Mouse (Mus musculus) hindbrain, embryonic 14.5 days (tissue): Measurements from ENCODE around the gene Snd1. TPM values are rescaled to one million over a fixed set of nuclear protein-coding genes. Genes with fewer than 3 reads are reported as not detected.

ENCODE experiments used
- ATAC-seq: fragments of 200-750 bp; cut with Nextera tagmentation; 2 replicates; pipeline ENCODE4 v1.8.0; 2017; ENCODE audit warnings: moderate number of reproducible peaks, mild to moderate bottlenecking, moderate TSS enrichment, moderate library complexity; ENCODE audit not compliant: low FRiP score
- DNase-seq: peaks from one replicate; pipeline ENCODE4 v3.0.0-alpha.2; 2015; ENCODE audit warnings: low spot score
- H3K27ac ChIP-seq: fragments of 300-500 bp; sonication (generic); 2 replicates; pipeline ENCODE4 v1.5.1; 2014; ENCODE audit warnings: mild to moderate bottlenecking, moderate library complexity
- H3K27me3 ChIP-seq: fragments of 300-500 bp; sonication (generic); 2 replicates; pipeline ENCODE4 v1.6.1; 2014; ENCODE audit warnings: mild to moderate bottlenecking, low read length, mixed read lengths; ENCODE audit not compliant: control insufficient read depth, insufficient read depth
- H3K36me3 ChIP-seq: fragments of 300-500 bp; sonication (generic); replicated peaks from 2 replicates; pipeline ENCODE4 v1.6.1; 2014; ENCODE audit not compliant: control insufficient read depth, insufficient read depth
- H3K4me1 ChIP-seq: fragments of 300-500 bp; sonication (generic); replicated peaks from 2 replicates; pipeline ENCODE4 v1.6.1; 2014; ENCODE audit warnings: antibody characterized with exemption, low read length, mixed read lengths; ENCODE audit not compliant: control insufficient read depth, insufficient read depth
- H3K4me2 ChIP-seq: fragments of 300-500 bp; sonication (generic); replicated peaks from 2 replicates; pipeline ENCODE4 v1.6.1; 2014; ENCODE audit warnings: mild to moderate bottlenecking, moderate library complexity
- H3K4me3 ChIP-seq: fragments of 300-500 bp; sonication (generic); replicated peaks from 2 replicates; pipeline ENCODE4 v1.5.1; 2014; ENCODE audit warnings: mild to moderate bottlenecking, low read length
- H3K9ac ChIP-seq: fragments of 300-500 bp; sonication (generic); 2 replicates; pipeline ENCODE4 v1.6.1; 2014
- H3K9me3 ChIP-seq: fragments of 300-500 bp; sonication (generic); 2 replicates; pipeline ENCODE4 v1.6.1; 2016; ENCODE audit warnings: low read length; ENCODE audit not compliant: control insufficient read depth
- WGBS: fragments of 180-500 bp; shearing (Covaris S2); extraction: QIAGEN DNeasy Blood & Tissue Kit; methylation state at CpG from one replicate; pipeline ENCODE4 v1.1.7; 2014; 5-methylcytosine and 5-hydroxymethylcytosine counted together
- polyA plus RNA-seq: library from polyadenylated mRNA; unstranded; fragments of >200 nt; fragmentation: Nextera tagmentation; extraction: Ambion mirVana; gene quantifications from 2 replicates; pipeline ENCODE4 v1.2.1, GENCODE M21; 2014

Snd1 gene
- polyA plus RNA-seq, 1 experiment from 2014 or later: 79.1 TPM

DNA sequence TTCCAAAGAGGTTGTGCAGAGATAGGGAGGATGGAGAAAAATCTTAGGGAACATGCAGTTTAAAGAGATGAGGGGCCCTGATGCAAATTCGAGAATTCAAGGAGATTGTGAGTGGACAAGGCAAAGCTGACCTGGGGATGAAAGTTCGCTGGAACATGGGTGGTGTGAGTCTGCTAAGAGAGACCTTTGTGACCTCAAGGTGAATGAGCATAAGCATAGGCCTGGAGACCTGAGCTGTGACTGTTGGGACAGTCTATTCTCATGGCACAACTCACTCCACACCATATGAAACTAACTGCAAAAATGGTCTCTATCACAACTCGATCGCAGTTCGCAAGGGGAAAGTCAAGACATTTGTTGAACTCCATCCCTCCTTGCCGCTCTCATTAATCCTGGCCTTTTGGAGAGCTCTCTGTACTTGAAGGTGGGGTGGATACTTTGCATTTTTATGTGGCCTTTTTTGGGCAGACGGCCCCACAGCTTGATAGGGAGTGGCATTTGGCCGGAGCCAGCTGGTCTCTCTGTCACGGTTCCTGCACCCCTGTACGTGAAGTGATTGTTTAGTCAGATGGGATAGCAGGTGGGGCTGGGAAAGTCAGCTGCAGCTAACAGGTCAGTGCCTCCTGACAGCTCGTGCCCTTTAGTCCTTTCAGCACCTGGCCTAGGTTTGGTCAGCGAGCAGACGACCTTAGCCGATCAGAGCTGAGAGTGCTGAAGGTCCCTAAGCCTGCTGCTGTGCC is 273.2 kb downstream of the Snd1 start:
- DNase-seq (no peak), ATAC-seq (peak; percentile 27; the same call in 1 of the 2 replicates)
- 0 out of 2 replicates have a peak, but pooled peaks cover 3% of the 10 kb centered on the region for H3K36me3 ChIP-seq
- no peak overlapping the region for H3K4me2 ChIP-seq
- WGBS: 57% methylated on average over 14 of the region's 14 CpGs
- H3K4me1 ChIP-seq: peaks cover 21% of the 10 kb centered on the region
- H3K9ac ChIP-seq: no peak overlapping the region
- no peaks in the 10 kb centered on the region for H3K27me3 ChIP-seq
- H3K27ac ChIP-seq: no peak overlapping the region
- no peaks in the 10 kb centered on the region for H3K9me3 ChIP-seq
- H3K4me3 ChIP-seq: no peak overlapping the region

- H3K4me1 ChIP-seq: peaks cover 10% of the 10 kb centered on the region
- no peaks in the 10 kb centered on the region for H3K27me3 ChIP-seq
- no peak overlapping the region for H3K9ac ChIP-seq
- no peak overlapping the region for H3K4me2 ChIP-seq
- 72% methylated on average over 3 of the region's 3 CpGs for WGBS
- H3K4me3 ChIP-seq: no peak overlapping the region
- no peak for ATAC-seq
- no peaks in the 10 kb centered on the region for H3K9me3 ChIP-seq
- no peak overlapping the region for H3K27ac ChIP-seq
- H3K36me3 ChIP-seq: 0 out of 2 replicates have a peak, but pooled peaks cover 3% of the 10 kb centered on the region
- no peak for DNase-seq
These were observed 274.3 kb downstream of the Snd1 start for GRCm38 (mm10) chr6:28749224-28749623.

DNA sequence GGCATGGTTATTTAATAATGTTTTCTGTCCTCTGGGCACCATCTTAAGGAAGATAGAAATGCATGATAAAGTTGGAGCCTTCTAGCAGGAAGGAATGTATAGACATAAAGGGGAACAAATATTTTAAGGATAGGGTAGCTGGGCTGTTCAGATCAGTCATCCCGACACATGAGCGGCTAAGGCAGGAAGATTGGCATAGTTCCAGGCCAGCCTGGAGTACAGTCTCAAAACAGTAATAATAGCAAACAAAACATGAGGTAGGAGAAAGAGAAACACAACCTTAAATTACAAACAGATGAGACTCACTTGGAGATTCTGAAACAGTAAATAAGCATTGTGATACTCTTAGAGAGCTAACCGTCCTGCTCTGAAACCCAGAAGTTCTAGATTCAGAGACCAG is 276.2 kb downstream of the Snd1 start:
- H3K4me1 ChIP-seq: peaks cover 11% of the 10 kb centered on the region
- H3K27ac ChIP-seq: no peak overlapping the region
- H3K36me3 ChIP-seq: no peaks in the 10 kb centered on the region
- H3K9ac ChIP-seq: no peak overlapping the region
- no peaks in the 10 kb centered on the region for H3K9me3 ChIP-seq
- no peak overlapping the region for H3K4me3 ChIP-seq
- 65% methylated on average over 3 of the region's 3 CpGs for WGBS
- ATAC-seq (no peak), DNase-seq (no peak)
- H3K4me2 ChIP-seq: no peak overlapping the region
- no peaks in the 10 kb centered on the region for H3K27me3 ChIP-seq

- ATAC-seq (no peak), DNase-seq (no peak)
- Histone ChIP-seq H3K4me3 (no peak overlapping the region), H3K9me3 (no peaks in the 10 kb centered on the region), H3K9ac (no peak overlapping the region), H3K4me1 (peaks cover 18% of the 10 kb centered on the region), H3K36me3 (no peaks in the 10 kb centered on the region), H3K27ac (peak overlapping the region; percentile 17; the same call in 1 of the 2 replicates), H3K4me2 (no peak overlapping the region), H3K27me3 (no peaks in the 10 kb centered on the region)
- WGBS: 88% methylated on average over 5 of the region's 5 CpGs
These were observed 278.3 kb downstream of the Snd1 start for GRCm38 (mm10) chr6:28753217-28753616.

- no peak overlapping the region for H3K9ac ChIP-seq
- H3K27ac ChIP-seq: peak overlapping the region; percentile 35; the same call in 1 of the 2 replicates
- no peaks in the 10 kb centered on the region for H3K27me3 ChIP-seq
- H3K4me2 ChIP-seq: no peak overlapping the region
- H3K4me1 ChIP-seq: peaks cover 15% of the 10 kb centered on the region
- no peaks in the 10 kb centered on the region for H3K9me3 ChIP-seq
- ATAC-seq: no peak
- DNase-seq: no peak
- no peak overlapping the region for H3K4me3 ChIP-seq
- WGBS: 53% methylated on average over 5 of the region's 5 CpGs
- H3K36me3 ChIP-seq: no peaks in the 10 kb centered on the region
These were observed 278.7 kb downstream of the Snd1 start for GRCm38 (mm10) chr6:28753681-28754080.

- WGBS: 89% methylated on average over 6 of the region's 6 CpGs
- no peak overlapping the region for H3K9ac ChIP-seq
- DNase-seq: no peak
- no peak overlapping the region for H3K4me3 ChIP-seq
- H3K27me3 ChIP-seq: no peaks in the 10 kb centered on the region
- ATAC-seq: no peak
- no peaks in the 10 kb centered on the region for H3K9me3 ChIP-seq
- 0 out of 2 replicates have a peak overlapping the region, but pooled peaks have one; percentile 35 for H3K27ac ChIP-seq
- H3K4me1 ChIP-seq: peaks cover 12% of the 10 kb centered on the region
- no peaks in the 10 kb centered on the region for H3K36me3 ChIP-seq
- H3K4me2 ChIP-seq: no peak overlapping the region
These were observed 279.4 kb downstream of the Snd1 start for GRCm38 (mm10) chr6:28754127-28754898.

DNA sequence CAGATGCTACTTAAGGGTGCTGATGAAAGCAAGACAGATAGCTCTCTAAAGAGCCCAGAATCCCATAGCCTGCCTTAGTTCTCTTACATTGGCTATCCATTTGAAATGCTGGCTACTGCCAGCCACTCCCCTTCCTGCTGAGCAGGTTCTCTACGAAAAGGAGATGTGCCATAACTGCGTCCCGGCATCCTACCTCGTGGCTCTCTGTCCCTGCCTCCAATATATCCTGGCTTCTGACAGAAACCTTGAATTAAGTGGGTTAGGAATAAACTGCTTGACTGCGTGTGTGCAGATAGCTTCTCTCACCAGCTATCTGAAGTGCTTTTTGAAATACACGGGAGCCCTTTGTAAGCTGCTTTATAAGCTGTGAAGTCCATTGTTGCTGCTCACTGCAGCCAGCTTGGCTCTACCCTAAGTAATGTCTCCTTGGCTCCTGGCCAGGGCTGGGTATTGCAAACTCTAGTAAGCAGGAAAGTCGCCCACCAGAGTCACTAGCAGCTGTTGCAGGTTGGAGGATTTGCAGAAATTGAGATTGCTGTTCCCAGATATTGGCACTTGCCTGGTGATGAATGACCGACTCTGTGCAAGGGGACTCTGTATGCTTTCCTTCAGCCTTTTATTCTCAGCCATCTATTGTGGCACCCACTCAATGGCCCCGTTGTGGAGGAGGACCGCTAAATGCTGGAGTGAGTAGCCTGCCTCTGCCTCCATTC is 281.5 kb downstream of the Snd1 start:
- DNase-seq: peak; percentile 80
- H3K9ac ChIP-seq: no peak overlapping the region
- H3K27ac ChIP-seq: peak overlapping the region; percentile 78
- no peaks in the 10 kb centered on the region for H3K27me3 ChIP-seq
- peak; percentile 87 for ATAC-seq
- H3K4me3 ChIP-seq: no peak overlapping the region
- H3K36me3 ChIP-seq: no peaks in the 10 kb centered on the region
- no peaks in the 10 kb centered on the region for H3K9me3 ChIP-seq
- no peak overlapping the region for H3K4me2 ChIP-seq
- peaks cover 12% of the 10 kb centered on the region for H3K4me1 ChIP-seq
- WGBS: 19% methylated on average over 10 of the region's 10 CpGs

- H3K9ac ChIP-seq: no peak overlapping the region
- no peak overlapping the region for H3K4me2 ChIP-seq
- H3K27ac ChIP-seq: no peak overlapping the region
- no peaks in the 10 kb centered on the region for H3K36me3 ChIP-seq
- no peaks in the 10 kb centered on the region for H3K9me3 ChIP-seq
- peaks cover 24% of the 10 kb centered on the region for H3K4me1 ChIP-seq
- ATAC-seq (no peak), DNase-seq (no peak)
- H3K27me3 ChIP-seq: no peaks in the 10 kb centered on the region
- no peak overlapping the region for H3K4me3 ChIP-seq
- 85% methylated on average over 4 of the region's 4 CpGs for WGBS
These were observed 283.4 kb downstream of the Snd1 start for GRCm38 (mm10) chr6:28758293-28758692.

DNA sequence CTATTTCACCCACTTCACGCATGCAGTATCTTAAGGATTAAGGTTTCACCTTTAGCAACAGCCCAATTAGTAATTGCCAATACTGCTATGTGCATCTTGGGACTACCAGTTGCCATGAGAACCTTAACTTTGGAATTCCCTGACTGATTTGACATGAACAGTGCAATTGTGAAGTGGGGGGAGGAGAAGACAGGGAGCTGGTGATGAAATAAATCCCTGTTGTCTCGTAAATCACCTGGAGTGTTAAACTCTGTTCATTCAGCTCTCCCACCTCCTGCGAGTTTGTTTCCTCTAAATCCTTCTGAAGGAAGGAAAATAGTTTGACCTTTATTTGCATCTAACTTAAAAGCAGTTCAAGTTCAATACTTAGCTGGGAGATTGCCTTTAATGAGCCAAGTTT is 286.8 kb downstream of the Snd1 start:
- no peak for ATAC-seq
- WGBS: 27% methylated on average over 3 of the region's 3 CpGs

More for the DNA sequence above, 286.8 kb downstream of the Snd1 start:
- Histone ChIP-seq H3K27me3 (no peaks in the 10 kb centered on the region), H3K4me2 (no peak overlapping the region), H3K9ac (no peak overlapping the region), H3K4me1 (peaks cover 16% of the 10 kb centered on the region), H3K4me3 (no peak overlapping the region), H3K9me3 (no peaks in the 10 kb centered on the region), H3K27ac (no peak overlapping the region), H3K36me3 (no peaks in the 10 kb centered on the region)
- DNase-seq: no peak
